Mouse (Mus musculus): Measurements from ENCODE around the gene Faim. TPM values are rescaled to one million over a fixed set of nuclear protein-coding genes. Genes with fewer than 3 reads are reported as not detected.
A peak's percentile ranks its signal among the peaks of the same experiment; 100 is the strongest.

Faim gene
- polyA plus RNA-seq, 1 experiment from 2014 or later = 31.2 TPM

DNA sequence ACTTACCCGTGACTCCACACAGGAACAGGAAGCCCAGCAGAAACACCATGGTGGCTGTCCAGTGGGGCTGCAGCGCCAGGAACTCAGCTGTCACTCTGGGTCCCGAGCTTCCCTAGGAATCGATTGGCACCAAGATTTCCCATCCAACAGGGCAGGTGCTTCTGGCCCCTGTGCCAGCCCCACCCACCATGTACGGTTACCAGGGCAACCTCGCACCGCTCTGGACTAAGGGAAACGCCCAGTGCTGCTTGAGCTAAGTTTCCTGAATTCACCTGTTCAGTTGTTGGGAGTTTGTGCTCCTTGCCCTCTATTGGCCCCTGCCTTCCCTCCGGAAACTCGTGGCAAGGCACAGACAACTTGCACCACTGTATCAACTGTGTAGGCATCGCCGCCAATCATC, 49.4 kb downstream of the Faim start, which contains the start of gene Gm1123:
Gm1123 (minus strand) TSS at position 141 of the 400 bp plus-strand sequence.
- Histone ChIP-seq H3K9me3 (ENCODE audit: control insufficient read depth) (no peaks in the 10 kb centered on the region), H3K9ac (ENCODE audit: low read depth, low read length) (no peak within 1 kb of the TSS), H3K4me3 (ENCODE audit: low read depth, low read length) (peak within 1 kb of the TSS; percentile 32), H3K27ac (ENCODE audit: low read depth, low read length) (0 out of 2 replicates have a peak within 1 kb of the TSS, but pooled peaks have one; percentile 5), H3K36me3 (ENCODE audit: control insufficient read depth, insufficient read depth) (peaks cover under 1% of the 10 kb centered on the region), H3K27me3 (replicated peaks; ENCODE audit: control insufficient read depth, insufficient read depth, low read length) (no peaks in the 10 kb centered on the region), H3K4me2 (replicated peaks; ENCODE audit: low read depth) (peak within 1 kb of the TSS; percentile 59), H3K4me1 (replicated peaks; ENCODE audit: control insufficient read depth, insufficient read depth, low read length) (no peaks in the 10 kb centered on the region)
- no peak for TF ChIP-seq CTCF (IDR thresholded peaks at IDR 0.05; ENCODE audit: low read depth)
- WGBS = 41% methylated on average over 12 of the region's 12 CpGs
- ATAC-seq = peak; percentile 79

DNA sequence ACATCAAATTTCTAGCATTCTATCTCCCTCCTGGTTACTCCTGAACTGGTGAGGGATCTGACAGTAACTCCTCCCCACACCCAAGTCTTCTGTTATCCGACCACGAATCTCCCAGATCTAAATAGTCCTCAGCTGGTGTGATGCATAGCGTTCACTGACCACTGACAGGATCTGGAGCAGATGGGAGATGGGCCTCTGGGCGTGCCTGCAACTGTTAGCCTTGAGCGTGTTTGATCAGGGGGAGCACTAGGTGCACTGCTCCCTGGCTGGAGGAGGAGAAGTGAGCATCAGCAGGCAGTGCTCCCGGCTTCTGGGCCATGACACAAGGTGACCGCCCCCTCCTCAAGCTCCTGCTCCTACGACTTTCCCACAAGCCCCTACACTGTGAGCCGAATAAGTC, 55.8 kb downstream of the Faim start:
- WGBS = 52% methylated on average over 9 of the region's 9 CpGs
- H3K4me2 ChIP-seq (replicated peaks; ENCODE audit: low read depth) = no peak overlapping the region
- H3K27ac ChIP-seq (ENCODE audit: low read depth, low read length) = no peak overlapping the region
- peaks cover 9% of the 10 kb centered on the region for H3K36me3 ChIP-seq (ENCODE audit: control insufficient read depth, insufficient read depth)
- H3K4me3 ChIP-seq (ENCODE audit: low read depth, low read length) = no peak overlapping the region
- H3K9me3 ChIP-seq (ENCODE audit: control insufficient read depth) = no peaks in the 10 kb centered on the region
- H3K4me1 ChIP-seq (replicated peaks; ENCODE audit: control insufficient read depth, insufficient read depth, low read length) = no peaks in the 10 kb centered on the region
- H3K27me3 ChIP-seq (replicated peaks; ENCODE audit: control insufficient read depth, insufficient read depth, low read length) = no peaks in the 10 kb centered on the region
- H3K9ac ChIP-seq (ENCODE audit: low read depth, low read length) = no peak overlapping the region
- peak; percentile 33; the same call in 1 of the 2 replicates for ATAC-seq
- no peak for TF ChIP-seq CTCF (IDR thresholded peaks at IDR 0.05; ENCODE audit: low read depth)

DNA sequence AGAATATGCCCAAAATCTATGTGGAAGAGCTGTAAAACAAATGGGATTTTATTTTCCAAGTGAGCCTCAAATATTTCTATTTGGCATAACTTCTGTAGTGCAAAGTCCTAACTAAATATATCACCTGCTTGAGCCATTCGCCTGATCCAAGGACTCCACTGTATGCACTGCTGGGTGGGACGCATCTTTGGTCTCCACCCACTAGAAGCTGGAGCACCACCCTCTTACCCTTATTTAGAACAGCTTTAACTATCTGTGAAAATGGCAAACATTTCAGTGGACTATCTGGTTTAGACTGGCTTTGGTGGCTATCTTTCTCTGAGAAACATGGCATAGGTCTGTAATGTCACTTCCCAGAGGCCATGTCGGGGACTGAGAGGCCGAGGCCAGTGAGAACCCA, 56.5 kb downstream of the Faim start:
- TF ChIP-seq CTCF (IDR thresholded peaks at IDR 0.05; ENCODE audit: low read depth) = no peak
- H3K27me3 ChIP-seq (replicated peaks; ENCODE audit: control insufficient read depth, insufficient read depth, low read length) = no peaks in the 10 kb centered on the region
- no peak for ATAC-seq
- no peak overlapping the region for H3K9ac ChIP-seq (ENCODE audit: low read depth, low read length)
- H3K9me3 ChIP-seq (ENCODE audit: control insufficient read depth) = no peaks in the 10 kb centered on the region
- no peaks in the 10 kb centered on the region for H3K4me1 ChIP-seq (replicated peaks; ENCODE audit: control insufficient read depth, insufficient read depth, low read length)
- H3K4me3 ChIP-seq (ENCODE audit: low read depth, low read length) = no peak overlapping the region
- H3K4me2 ChIP-seq (replicated peaks; ENCODE audit: low read depth) = no peak overlapping the region
- 75% methylated on average over 4 of the region's 4 CpGs for WGBS
- H3K36me3 ChIP-seq (ENCODE audit: control insufficient read depth, insufficient read depth) = peaks cover 9% of the 10 kb centered on the region
- no peak overlapping the region for H3K27ac ChIP-seq (ENCODE audit: low read depth, low read length)

DNA sequence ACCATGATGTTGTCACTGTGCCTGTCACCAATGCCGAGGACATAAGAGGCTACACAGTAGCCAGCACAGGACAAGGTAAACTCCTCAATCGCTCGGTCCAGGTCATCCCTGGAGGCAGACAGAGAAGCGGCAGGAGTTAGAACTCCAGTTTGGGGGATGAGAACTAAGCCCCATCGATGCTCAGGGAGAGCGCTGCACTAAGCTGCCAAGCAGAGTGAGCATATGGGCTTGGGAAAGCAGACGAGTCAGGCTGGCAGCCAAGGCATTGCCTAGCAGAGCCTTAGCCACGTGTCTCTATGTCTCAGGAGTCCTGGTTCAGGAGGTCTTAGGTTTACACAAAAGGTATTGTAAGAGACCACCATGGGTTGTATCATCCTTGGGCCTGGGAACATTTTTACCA, 58.6 kb downstream of the Faim start:
- Histone ChIP-seq H3K36me3 (ENCODE audit: control insufficient read depth, insufficient read depth) (peaks cover 9% of the 10 kb centered on the region; the same call in 1 of the 2 replicates), H3K9me3 (ENCODE audit: control insufficient read depth) (no peaks in the 10 kb centered on the region), H3K4me2 (replicated peaks; ENCODE audit: low read depth) (no peak overlapping the region), H3K9ac (ENCODE audit: low read depth, low read length) (no peak overlapping the region), H3K4me3 (ENCODE audit: low read depth, low read length) (no peak overlapping the region), H3K27me3 (replicated peaks; ENCODE audit: control insufficient read depth, insufficient read depth, low read length) (no peaks in the 10 kb centered on the region), H3K4me1 (replicated peaks; ENCODE audit: control insufficient read depth, insufficient read depth, low read length) (no peaks in the 10 kb centered on the region), H3K27ac (ENCODE audit: low read depth, low read length) (no peak overlapping the region)
- TF ChIP-seq CTCF (IDR thresholded peaks at IDR 0.05; ENCODE audit: low read depth) = no peak
- ATAC-seq = no peak
- 86% methylated on average over 8 of the region's 8 CpGs for WGBS

DNA sequence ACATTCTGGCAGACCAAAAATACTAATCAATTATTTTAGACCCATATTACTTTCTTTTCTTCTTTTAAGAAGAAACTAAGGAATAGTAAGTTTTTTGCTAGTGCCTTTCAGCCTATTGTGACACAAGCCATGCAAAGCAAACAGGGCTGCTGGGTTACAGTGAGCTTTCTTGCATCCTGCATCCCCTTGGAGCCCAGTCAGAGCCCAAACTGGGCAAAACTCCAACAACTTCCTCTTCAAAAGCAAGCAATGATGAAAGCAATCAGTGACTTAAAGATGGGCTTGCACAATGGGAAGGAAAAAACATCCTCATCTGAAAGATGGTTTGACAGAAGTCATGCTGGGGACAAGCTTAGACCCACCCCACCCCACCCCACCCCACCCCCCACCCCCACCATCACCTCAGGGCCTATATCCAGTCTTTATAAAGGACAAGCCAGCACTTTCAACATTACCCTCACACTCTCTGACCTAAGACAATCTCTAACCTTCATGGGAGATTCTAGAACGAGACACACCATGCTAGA, 62.6 kb downstream of the Faim start:
- H3K9ac ChIP-seq (ENCODE audit: low read depth, low read length) = no peak overlapping the region
- H3K27me3 ChIP-seq (replicated peaks; ENCODE audit: control insufficient read depth, insufficient read depth, low read length) = no peaks in the 10 kb centered on the region
- no peak for ATAC-seq
- no peaks in the 10 kb centered on the region for H3K4me1 ChIP-seq (replicated peaks; ENCODE audit: control insufficient read depth, insufficient read depth, low read length)
- 0 out of 2 replicates have a peak, but pooled peaks cover 14% of the 10 kb centered on the region for H3K36me3 ChIP-seq (ENCODE audit: control insufficient read depth, insufficient read depth)
- H3K4me3 ChIP-seq (ENCODE audit: low read depth, low read length) = no peak overlapping the region
- no peak overlapping the region for H3K27ac ChIP-seq (ENCODE audit: low read depth, low read length)
- H3K9me3 ChIP-seq (ENCODE audit: control insufficient read depth) = no peaks in the 10 kb centered on the region
- 82% methylated on average over 1 of the region's 1 CpGs for WGBS
- H3K4me2 ChIP-seq (replicated peaks; ENCODE audit: low read depth) = no peak overlapping the region
- no peak for TF ChIP-seq CTCF (IDR thresholded peaks at IDR 0.05; ENCODE audit: low read depth)

- WGBS = 55% methylated on average over 6 of the region's 6 CpGs
- H3K4me2 ChIP-seq (replicated peaks; ENCODE audit: low read depth) = no peak overlapping the region
- H3K27me3 ChIP-seq (replicated peaks; ENCODE audit: control insufficient read depth, insufficient read depth, low read length) = no peaks in the 10 kb centered on the region
- no peaks in the 10 kb centered on the region for H3K9me3 ChIP-seq (ENCODE audit: control insufficient read depth)
- no peak for ATAC-seq
- TF ChIP-seq CTCF (IDR thresholded peaks at IDR 0.05; ENCODE audit: low read depth) = no peak
- no peak overlapping the region for H3K9ac ChIP-seq (ENCODE audit: low read depth, low read length)
- 0 out of 2 replicates have a peak, but pooled peaks cover 14% of the 10 kb centered on the region for H3K36me3 ChIP-seq (ENCODE audit: control insufficient read depth, insufficient read depth)
- H3K27ac ChIP-seq (ENCODE audit: low read depth, low read length) = no peak overlapping the region
- no peak overlapping the region for H3K4me3 ChIP-seq (ENCODE audit: low read depth, low read length)
- no peaks in the 10 kb centered on the region for H3K4me1 ChIP-seq (replicated peaks; ENCODE audit: control insufficient read depth, insufficient read depth, low read length)
These were observed 63.6 kb downstream of the Faim start for GRCm38 (mm10) chr9:99049760-99050159.

Other genes starting within 250 kb of the Faim start
- not detected in 2 replicates for gene Prr23a1, start 143.9 kb upstream of the Faim start, polyA plus RNA-seq (2015; fragmentation: Nextera tagmentation; extraction: Ambion mirVana)
- gene Prr23a2, start 129.9 kb upstream of the Faim start, polyA plus RNA-seq (2015; fragmentation: Nextera tagmentation; extraction: Ambion mirVana) = not detected in 2 replicates
- gene Prr23a3, start 121.6 kb upstream of the Faim start, polyA plus RNA-seq (2015; fragmentation: Nextera tagmentation; extraction: Ambion mirVana) = not detected in 2 replicates
- gene 7420426K07Rik, start 83.3 kb upstream of the Faim start, polyA plus RNA-seq (2015; fragmentation: Nextera tagmentation; extraction: Ambion mirVana) = not detected in 2 replicates
- not detected in 2 replicates for gene Foxl2, start 31.1 kb upstream of the Faim start, polyA plus RNA-seq (2015; fragmentation: Nextera tagmentation; extraction: Ambion mirVana)
- 45.9 and 46.8 TPM in 2 replicates for gene Gm1123, start 49.3 kb downstream of the Faim start, polyA plus RNA-seq (2015; fragmentation: Nextera tagmentation; extraction: Ambion mirVana)
- gene Pik3cb, start 154.2 kb downstream of the Faim start, polyA plus RNA-seq (2015; fragmentation: Nextera tagmentation; extraction: Ambion mirVana) = 1.2 and 1.6 TPM in 2 replicates

Measured in intestine, postnatal 0 days (tissue).